Mouse (Mus musculus): ENCODE measurements around the gene Gemin5.
"Not testable (repeated sequence)": the region's sequence is repeated elsewhere in the genome, so short reads cannot be mapped to it uniquely, and the experiment has no call there.

Gemin5 gene

GRCm38 (mm10) chr11:58168167-58168915, at the start of gene Gemin5:
Gene Gemin5 (minus strand): TSS chr11:58168539.
- peak; percentile 88 for DNase-seq (ENCODE audit: low spot score)

DNA sequence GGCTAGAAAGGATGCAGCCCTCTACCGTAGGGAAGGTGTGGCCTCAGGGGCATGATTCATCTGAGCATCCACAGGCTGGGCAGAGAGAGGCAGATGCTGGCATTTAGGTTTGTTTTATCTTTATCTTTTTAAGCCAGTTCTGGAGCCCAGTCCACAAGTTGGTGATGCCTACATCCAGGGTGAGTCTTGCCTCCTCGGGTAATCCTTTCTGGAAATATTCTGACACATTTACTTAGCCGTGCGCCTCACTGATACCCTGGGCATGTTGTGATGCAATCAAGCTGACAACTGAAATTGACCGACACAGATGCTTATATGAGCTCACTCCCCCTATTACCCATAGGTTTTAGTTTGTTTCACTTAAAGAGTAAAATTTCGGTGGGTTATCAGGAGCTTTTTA, 48.5 kb upstream of the Gemin5 start:
- no peak for DNase-seq (ENCODE audit: low spot score)

DNA sequence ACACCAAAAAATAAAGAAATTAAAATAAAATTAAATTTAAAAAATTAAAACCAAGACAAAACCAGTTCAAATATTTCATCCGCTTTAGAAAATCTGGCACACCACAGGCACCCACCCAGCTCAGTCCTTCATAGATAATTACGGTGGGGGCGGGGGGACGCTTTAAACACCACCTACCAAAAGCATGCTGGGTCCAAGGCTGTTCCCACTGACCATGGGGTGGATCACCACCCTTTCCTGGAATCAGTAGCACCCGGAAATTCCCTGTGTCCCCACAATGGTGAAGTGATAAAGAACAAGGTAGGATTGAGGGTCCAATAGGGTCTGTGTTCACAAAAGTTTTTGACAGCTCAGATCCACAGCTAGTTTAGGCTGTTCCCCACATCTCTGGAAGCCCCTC, 47.5 kb upstream of the Gemin5 start:
- DNase-seq (ENCODE audit: low spot score): no peak

DNA sequence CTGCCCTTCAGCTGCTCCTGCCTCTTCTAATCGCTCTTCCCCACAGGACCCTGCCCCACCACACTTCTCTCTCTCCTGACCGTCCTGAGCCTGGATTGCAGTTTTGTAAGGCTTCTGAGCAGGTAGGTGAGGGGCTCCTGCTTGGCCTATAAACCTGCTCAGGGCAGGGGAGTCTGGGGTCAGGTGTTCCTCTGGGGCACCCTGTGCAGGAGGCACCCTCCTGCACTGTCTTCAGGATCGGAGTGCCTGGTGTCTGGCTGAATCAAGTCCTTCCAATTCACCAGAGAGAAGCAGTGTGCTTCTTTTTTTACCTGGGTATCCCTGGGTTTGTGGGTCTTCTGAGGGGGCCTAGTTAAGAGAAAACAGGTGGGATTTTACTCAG, 46.7 kb upstream of the Gemin5 start:
- not testable (repeated sequence) for DNase-seq (ENCODE audit: low spot score)

DNA sequence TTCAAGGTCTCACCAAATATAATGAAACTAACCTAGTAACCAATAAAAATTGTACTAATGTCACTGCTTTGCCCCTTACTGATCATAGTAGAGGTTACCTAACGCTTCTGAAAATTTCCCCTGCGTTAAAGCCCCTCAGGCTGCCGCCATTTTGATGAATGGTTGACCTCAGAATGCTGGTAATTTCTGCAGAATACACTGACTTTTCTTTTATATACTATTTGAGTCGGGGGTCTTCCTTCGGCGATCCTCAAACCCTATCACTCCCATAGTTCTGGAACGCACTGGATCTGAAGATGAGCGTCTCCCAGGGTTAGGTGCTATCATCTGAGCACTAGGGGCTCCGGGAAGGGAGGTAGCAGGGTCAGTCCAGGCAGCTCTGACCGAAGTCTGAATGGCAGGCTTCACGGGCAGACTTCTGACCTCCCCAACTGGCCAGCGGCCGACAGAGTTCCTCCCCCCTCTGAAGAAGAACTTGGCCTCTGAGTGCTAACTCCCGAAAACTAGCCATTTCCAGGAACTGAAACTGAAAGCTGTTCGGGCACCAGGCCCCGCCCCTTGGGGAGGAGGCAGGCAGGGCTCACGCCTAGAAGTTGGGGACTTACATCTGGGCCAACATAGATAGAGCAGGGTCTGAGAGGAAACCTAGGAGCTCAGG, 46.2 kb upstream of the Gemin5 start:
- DNase-seq (ENCODE audit: low spot score): peak; percentile 58

- DNase-seq (ENCODE audit: low spot score): no peak
Measured at GRCm38 (mm10) chr11:58213673-58214342, 45.5 kb upstream of the Gemin5 start.

- DNase-seq (ENCODE audit: low spot score): no peak
Measured at GRCm38 (mm10) chr11:58211682-58212067, 43.3 kb upstream of the Gemin5 start.

DNA sequence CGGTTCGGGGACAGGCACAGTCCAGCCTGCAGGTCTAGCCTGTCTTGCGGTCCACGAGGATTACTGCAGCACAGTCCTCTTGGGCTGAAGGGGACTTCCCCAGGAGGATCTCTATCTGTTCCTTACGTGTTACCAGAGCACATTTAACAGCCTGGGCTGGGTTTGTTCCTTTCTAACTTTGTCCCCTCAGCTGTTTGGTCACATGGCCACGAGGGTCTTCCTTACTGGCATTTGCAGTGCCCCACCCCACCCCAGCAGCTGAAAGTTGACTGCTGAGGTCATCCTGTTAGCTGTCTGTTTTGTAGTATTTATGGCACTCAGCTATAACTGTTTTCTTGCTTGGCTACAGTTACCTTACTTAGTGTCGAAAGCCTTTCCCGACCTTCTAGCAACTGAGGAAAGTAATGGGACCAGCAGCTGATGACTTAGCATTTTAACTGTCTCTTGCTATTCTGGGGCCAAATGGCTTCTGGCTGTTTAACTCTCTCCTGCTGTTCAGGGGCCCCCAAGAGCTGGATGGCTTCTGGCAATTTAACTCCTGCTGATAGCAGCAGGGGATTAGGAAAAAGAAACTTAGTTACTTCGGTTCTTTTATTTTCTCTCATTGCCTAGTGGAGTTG, 42.8 kb upstream of the Gemin5 start:
- no peak for DNase-seq (ENCODE audit: low spot score)

DNA sequence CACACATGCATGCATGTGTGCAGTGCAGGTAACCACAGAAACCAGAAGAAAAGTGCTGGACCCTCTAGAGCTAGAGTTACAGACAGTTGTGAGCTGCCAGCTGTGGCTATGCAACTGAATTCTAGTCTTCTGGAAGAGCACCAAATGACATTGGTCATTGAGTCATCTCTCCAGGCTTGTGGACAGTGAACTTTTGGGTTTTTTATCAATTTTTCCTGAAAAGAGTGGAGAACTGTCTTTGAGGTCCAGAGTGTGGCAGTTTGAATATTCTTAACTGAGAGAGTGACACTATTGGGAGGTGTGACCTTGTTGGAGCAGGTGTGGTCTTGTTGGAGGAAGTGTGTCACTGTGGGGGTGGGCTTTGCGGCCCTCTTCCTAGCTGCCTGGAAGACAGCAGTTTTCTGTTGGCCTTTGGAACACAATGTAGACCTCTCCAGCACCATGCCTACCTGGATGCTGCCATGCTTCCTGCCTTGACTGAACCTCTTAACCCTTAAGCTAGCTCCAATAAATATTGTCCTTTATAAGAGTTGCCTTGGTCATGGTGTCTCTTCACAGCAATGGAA, 42.1 kb upstream of the Gemin5 start:
- DNase-seq (ENCODE audit: low spot score): no peak

DNA sequence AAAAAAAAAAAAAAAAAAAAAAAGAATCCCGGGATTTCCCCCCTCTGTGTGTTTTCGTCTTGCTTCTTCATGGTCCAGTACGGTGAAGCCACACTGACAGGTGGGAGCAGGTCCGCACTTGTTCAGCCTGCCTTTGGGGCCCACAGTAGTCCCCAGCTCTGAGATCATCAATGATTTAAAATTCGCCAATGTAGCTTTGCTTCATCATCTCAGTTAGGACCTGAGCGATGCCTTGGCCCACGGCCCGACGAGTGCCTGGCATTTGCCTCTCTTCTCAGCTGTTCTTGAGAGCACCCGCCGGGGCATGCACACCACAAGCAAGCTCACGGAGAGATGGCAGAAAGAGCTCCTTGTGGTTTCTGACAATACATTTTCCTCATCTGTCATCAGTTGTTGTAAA, 32.7 kb upstream of the Gemin5 start:
- DNase-seq (ENCODE audit: low spot score): no peak

GRCm38 (mm10) chr11:58200226-58200625, 31.9 kb upstream of the Gemin5 start:
- DNase-seq (ENCODE audit: low spot score): no peak

DNA sequence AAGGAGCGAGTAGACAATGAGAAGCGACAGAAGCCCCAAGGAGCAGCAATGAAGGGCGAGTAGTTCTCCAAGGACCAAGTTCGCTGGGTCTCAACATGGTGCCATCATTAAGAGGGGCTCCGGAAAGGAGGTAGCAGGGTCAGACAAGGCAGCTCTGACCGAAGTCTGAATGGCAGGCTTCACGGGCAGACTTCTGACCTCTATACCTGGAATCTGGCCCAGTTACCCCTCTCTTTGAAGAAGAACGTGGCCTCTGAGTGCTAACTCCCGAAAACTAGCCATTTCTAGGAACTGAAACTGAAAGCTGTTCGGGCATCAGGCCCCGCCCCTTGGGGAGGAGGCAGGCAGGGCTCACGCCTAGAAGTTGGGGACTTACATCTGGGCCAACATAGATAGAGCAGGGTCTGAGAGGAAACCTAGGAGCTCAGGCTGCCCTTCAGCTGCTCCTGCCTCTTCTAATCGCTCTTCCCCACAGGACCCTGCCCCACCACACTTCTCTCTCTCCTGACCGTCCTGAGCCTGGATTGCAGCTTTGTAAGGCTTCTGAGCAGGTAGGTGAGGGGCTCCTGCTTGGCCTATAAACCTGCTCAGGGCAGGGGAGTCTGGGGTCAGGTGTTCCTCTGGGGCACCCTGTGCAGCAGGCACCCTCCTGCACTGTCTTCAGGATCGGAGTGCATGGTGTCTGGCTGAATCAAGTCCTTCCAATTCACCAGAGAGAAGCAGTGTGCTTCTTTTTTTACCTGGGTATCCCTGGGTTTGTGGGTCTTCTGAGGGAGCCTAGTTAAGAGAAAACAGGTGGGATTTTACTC, 31.1 kb upstream of the Gemin5 start, which contains the start of the genes Igtp and Irgm2:
TSS of gene Igtp (plus strand) at position 328 of the 809 bp plus-strand sequence.
TSS of gene Irgm2 (plus strand) at position 390 of the 809 bp plus-strand sequence.
- peak; percentile 61 for DNase-seq (ENCODE audit: low spot score)

- DNase-seq (ENCODE audit: low spot score): no peak
Measured at GRCm38 (mm10) chr11:58198663-58199062, 30.3 kb upstream of the Gemin5 start.

DNA sequence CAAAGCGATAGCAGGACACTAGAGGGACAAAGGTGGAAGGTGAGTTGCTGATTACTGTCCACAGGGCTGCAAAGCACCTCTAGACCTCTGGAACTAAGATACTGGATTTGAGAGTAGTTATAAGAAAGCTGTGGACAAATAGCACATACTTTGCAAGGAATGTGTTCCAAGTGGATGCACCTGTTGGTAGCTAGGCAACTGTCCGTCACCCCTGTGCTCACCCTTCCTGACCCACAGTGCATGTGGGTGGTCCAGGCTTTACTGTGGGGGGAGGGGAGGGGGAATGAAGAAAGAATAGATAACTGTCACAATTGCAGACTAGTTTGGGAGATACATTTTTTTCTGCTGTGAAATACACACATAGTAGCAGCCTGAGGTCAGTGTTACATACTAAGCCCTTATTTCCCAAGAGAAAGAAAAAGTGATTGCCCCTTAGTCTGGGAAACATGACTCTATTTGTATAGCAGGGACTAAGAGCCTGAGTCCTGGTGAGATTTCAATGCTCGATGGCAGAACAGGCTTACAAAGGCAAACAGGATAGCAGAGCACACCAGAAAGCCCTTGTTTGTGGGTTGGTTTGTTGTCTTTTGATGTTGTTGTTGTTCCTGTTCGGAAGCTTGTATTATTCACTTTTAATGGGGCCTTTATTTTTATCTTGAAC, 25.7 kb upstream of the Gemin5 start:
- peak; percentile 30 for DNase-seq (ENCODE audit: low spot score)

GRCm38 (mm10) chr11:58193326-58193725, 25.0 kb upstream of the Gemin5 start:
- DNase-seq (ENCODE audit: low spot score): no peak

GRCm38 (mm10) chr11:58189675-58190074, 21.3 kb upstream of the Gemin5 start:
- no peak for DNase-seq (ENCODE audit: low spot score)

DNA sequence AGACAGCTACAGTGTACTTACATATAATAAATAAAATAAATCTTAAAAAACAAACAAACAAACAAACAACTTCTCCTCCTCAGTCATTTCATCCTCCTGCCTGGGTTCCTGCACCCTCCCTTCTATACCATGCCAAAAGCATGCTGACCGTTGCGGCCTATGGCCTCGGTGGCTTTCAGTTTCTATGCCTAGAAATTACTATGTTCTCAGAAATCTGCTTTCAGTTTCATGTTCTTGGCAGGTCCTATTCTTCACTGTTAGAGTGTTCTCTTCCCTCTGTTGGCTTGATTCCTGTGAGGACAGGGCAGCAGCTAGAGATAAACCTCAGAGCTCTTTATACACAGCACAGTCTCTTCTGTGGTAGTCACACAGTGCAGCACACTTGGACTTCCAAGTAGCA, 15.2 kb upstream of the Gemin5 start:
- no peak for DNase-seq (ENCODE audit: low spot score)

DNA sequence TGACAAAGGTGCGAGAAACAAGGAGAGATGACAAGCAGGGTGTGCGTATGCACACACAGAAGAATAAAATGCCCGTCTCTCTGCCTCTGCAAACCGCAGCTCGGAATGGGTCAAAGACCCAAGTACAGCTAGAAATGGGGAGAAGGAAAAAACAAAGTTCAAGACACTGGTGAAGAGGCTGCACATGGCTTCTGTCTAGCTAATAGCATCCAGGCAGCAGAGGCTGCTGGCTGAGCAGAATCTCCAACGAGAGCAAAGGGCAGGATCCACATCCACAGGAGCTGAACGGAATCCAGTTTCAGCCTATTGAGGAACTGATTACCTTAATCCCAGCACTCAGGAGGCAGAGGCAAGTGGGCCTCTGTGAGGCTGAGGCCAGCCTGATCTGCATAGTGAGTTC, 12.4 kb upstream of the Gemin5 start:
- no peak for DNase-seq (ENCODE audit: low spot score)

GRCm38 (mm10) chr11:58179986-58180385, 11.6 kb upstream of the Gemin5 start:
- DNase-seq (ENCODE audit: low spot score): not testable (repeated sequence)

GRCm38 (mm10) chr11:58179563-58179962, 11.2 kb upstream of the Gemin5 start:
- DNase-seq (ENCODE audit: low spot score): peak; percentile 92

Data from embryo, embryonic 10.5 days (tissue).